Mouse (Mus musculus) heart, adult 2 months (tissue): ENCODE results near the gene Pxn.

Experiments used
- CTCF ChIP-seq: fragments of 200-600 bp; IDR thresholded peaks from 2 replicates; pipeline ENCODE4 v1.8.1; 2022; ENCODE audit warnings: antibody characterized with exemption, mild to moderate bottlenecking, moderate library complexity
- EP300 ChIP-seq: fragments of 200-500 bp; IDR thresholded peaks from 2 replicates; pipeline ENCODE4 v1.6.1; 2011; ENCODE audit warnings: low read depth, low read length, control low read depth; ENCODE audit not compliant: insufficient read depth
- POLR2A ChIP-seq: fragments of 200-500 bp; IDR thresholded peaks from 2 replicates; pipeline ENCODE4 v1.6.1; 2011; ENCODE audit warnings: mild to moderate bottlenecking, low read depth, low read length, control low read depth; ENCODE audit not compliant: insufficient read depth

- TF ChIP-seq CTCF (no peak), POLR2A (no peak), EP300 (no peak)
These were observed 32.2 kb upstream of the Pxn start for GRCm38 (mm10) chr5:115474174-115474828.
